Mouse (Mus musculus) cortical plate, adult 2 months (tissue): ENCODE data around the gene Pakap. TPM values are rescaled to one million over a fixed set of nuclear protein-coding genes. Genes with fewer than 3 reads are reported as not detected.
A peak's percentile ranks its signal among the peaks of the same experiment; 100 is the strongest.

Source experiments
- H3K27ac ChIP-seq: fragments of 200-500 bp; 2 replicates; pipeline ENCODE4 v1.5.1; 2012; ENCODE audit warnings: low read length, control low read depth, inconsistent platforms; ENCODE audit not compliant: insufficient read depth
- H3K4me1 ChIP-seq: fragments of 200-500 bp; 2 replicates; pipeline ENCODE4 v1.6.1; 2011; ENCODE audit warnings: low read length; ENCODE audit not compliant: control insufficient read depth, insufficient read depth
- H3K4me3 ChIP-seq: fragments of 200-500 bp; 2 replicates; pipeline ENCODE4 v1.5.1; 2011; ENCODE audit warnings: mild to moderate bottlenecking, low read length, control low read depth; ENCODE audit not compliant: insufficient read depth
- CTCF ChIP-seq: fragments of 200-500 bp; IDR thresholded peaks from 2 replicates; pipeline ENCODE4 v1.5.1; 2011; ENCODE audit warnings: mild to moderate bottlenecking, control low read depth, low read length; ENCODE audit not compliant: insufficient read depth; ENCODE audit errors: extremely low read depth
- POLR2A ChIP-seq: fragments of 200-500 bp; IDR thresholded peaks from 2 replicates; pipeline ENCODE4 v1.6.1; 2011; ENCODE audit warnings: mild to moderate bottlenecking, low read length, control low read depth; ENCODE audit not compliant: insufficient read depth; ENCODE audit errors: extremely low read depth
- polyA plus RNA-seq: library from polyadenylated mRNA; depleted of rRNA; stranded (reverse); fragments of >200 nt; gene quantifications from 2 replicates; pipeline ENCODE4 v1.2.3, GENCODE M21; 2012

Pakap gene
- polyA plus RNA-seq, 1 experiment: 7.5 TPM

GRCm38 (mm10) chr4:57599946-57600345 is 32.0 kb downstream of the Pakap start:
- H3K27ac ChIP-seq: no peak overlapping the region
- TF ChIP-seq CTCF (no peak), POLR2A (no peak)
- peaks cover 1% of the 10 kb centered on the region for H3K4me1 ChIP-seq
- no peak overlapping the region for H3K4me3 ChIP-seq

GRCm38 (mm10) chr4:57600685-57601457 is 32.9 kb downstream of the Pakap start:
- no peak overlapping the region for H3K4me3 ChIP-seq
- peaks cover 1% of the 10 kb centered on the region for H3K4me1 ChIP-seq
- TF ChIP-seq CTCF (no peak), POLR2A (no peak)
- H3K27ac ChIP-seq: no peak overlapping the region

GRCm38 (mm10) chr4:57601458-57601835 is 33.5 kb downstream of the Pakap start:
- Histone ChIP-seq H3K27ac (no peak overlapping the region), H3K4me3 (no peak overlapping the region), H3K4me1 (peaks cover 1% of the 10 kb centered on the region)
- TF ChIP-seq POLR2A (no peak), CTCF (no peak)

GRCm38 (mm10) chr4:57601903-57602617 is 34.1 kb downstream of the Pakap start:
- Histone ChIP-seq H3K4me3 (no peak overlapping the region), H3K4me1 (peaks cover 1% of the 10 kb centered on the region), H3K27ac (no peak overlapping the region)
- TF ChIP-seq POLR2A (no peak), CTCF (no peak)

GRCm38 (mm10) chr4:57606258-57606657 is 38.3 kb downstream of the Pakap start:
- TF ChIP-seq CTCF: no peak
- no peak for TF ChIP-seq POLR2A
- Histone ChIP-seq H3K4me1 (no peaks in the 10 kb centered on the region), H3K4me3 (no peak overlapping the region), H3K27ac (no peak overlapping the region)

- Histone ChIP-seq H3K4me3 (no peak overlapping the region), H3K4me1 (no peaks in the 10 kb centered on the region), H3K27ac (no peak overlapping the region)
- peak; percentile 80 for TF ChIP-seq CTCF
- TF ChIP-seq POLR2A: no peak
Observed at GRCm38 (mm10) chr4:57607247-57607942, 39.4 kb downstream of the Pakap start.

- TF ChIP-seq POLR2A: no peak
- TF ChIP-seq CTCF: no peak
- Histone ChIP-seq H3K4me3 (no peak overlapping the region), H3K27ac (no peak overlapping the region), H3K4me1 (no peaks in the 10 kb centered on the region; the same call in 1 of the 2 replicates)
Observed at GRCm38 (mm10) chr4:57611303-57612077, 43.5 kb downstream of the Pakap start.

- TF ChIP-seq CTCF: no peak
- TF ChIP-seq POLR2A: no peak
- H3K27ac ChIP-seq: no peak overlapping the region
- no peaks in the 10 kb centered on the region; the same call in 1 of the 2 replicates for H3K4me1 ChIP-seq
- no peak overlapping the region for H3K4me3 ChIP-seq
Observed at GRCm38 (mm10) chr4:57612716-57613115, 44.7 kb downstream of the Pakap start.

GRCm38 (mm10) chr4:57614686-57615085 is 46.7 kb downstream of the Pakap start:
- Histone ChIP-seq H3K4me1 (no peaks in the 10 kb centered on the region; the same call in 1 of the 2 replicates), H3K27ac (no peak overlapping the region), H3K4me3 (no peak overlapping the region)
- TF ChIP-seq CTCF (no peak), POLR2A (no peak)
